Mouse (Mus musculus) thymus, adult 18-20 months (tissue): ENCODE measurements around the gene Wwc1.

Experiments
- DNase-seq, 2 experiments: peaks; one replicate each; pipeline ENCODE4 v3.0.0; 2022; ENCODE audit warnings: mixed read lengths in 2 of 2

Wwc1 gene

GRCm38 (mm10) chr11:35972270-35972931, 7.9 kb downstream of the Wwc1 start:
- no peak for DNase-seq

GRCm38 (mm10) chr11:35970806-35971705, 9.3 kb downstream of the Wwc1 start:
- no peak for DNase-seq

- DNase-seq = no peak
Measured at GRCm38 (mm10) chr11:35968291-35968690, 12.0 kb downstream of the Wwc1 start.

- no peak for DNase-seq
Measured at GRCm38 (mm10) chr11:35963981-35964549, 16.3 kb downstream of the Wwc1 start.

- no peak for DNase-seq
Measured at GRCm38 (mm10) chr11:35963554-35963953, 16.8 kb downstream of the Wwc1 start.

- no peak for DNase-seq
Measured at GRCm38 (mm10) chr11:35962431-35962830, 17.9 kb downstream of the Wwc1 start.

GRCm38 (mm10) chr11:35959270-35959669, 21.1 kb downstream of the Wwc1 start:
- DNase-seq = no peak

- DNase-seq = no peak
Measured at GRCm38 (mm10) chr11:35955572-35955971, 24.8 kb downstream of the Wwc1 start.

- DNase-seq = no peak
Measured at GRCm38 (mm10) chr11:35953179-35953578, 27.1 kb downstream of the Wwc1 start.

- DNase-seq = no peak
Measured at GRCm38 (mm10) chr11:35951727-35952065, 28.6 kb downstream of the Wwc1 start.

GRCm38 (mm10) chr11:35951058-35951726, 29.1 kb downstream of the Wwc1 start:
- no peak for DNase-seq

- no peak for DNase-seq
Measured at GRCm38 (mm10) chr11:35950466-35950865, 29.9 kb downstream of the Wwc1 start.

- DNase-seq = no peak
Measured at GRCm38 (mm10) chr11:35950011-35950410, 30.3 kb downstream of the Wwc1 start.

GRCm38 (mm10) chr11:35948457-35948881, 31.9 kb downstream of the Wwc1 start:
- no peak for DNase-seq

- DNase-seq = no peak
Measured at GRCm38 (mm10) chr11:35947944-35948343, 32.4 kb downstream of the Wwc1 start.

- DNase-seq = no peak
Measured at GRCm38 (mm10) chr11:35945187-35945586, 35.1 kb downstream of the Wwc1 start.

GRCm38 (mm10) chr11:35941641-35942040, 38.7 kb downstream of the Wwc1 start:
- DNase-seq = no peak

- DNase-seq = no peak
Measured at GRCm38 (mm10) chr11:35941064-35941463, 39.3 kb downstream of the Wwc1 start.

- no peak for DNase-seq
Measured at GRCm38 (mm10) chr11:35938790-35939385, 41.4 kb downstream of the Wwc1 start.

- no peak for DNase-seq
Measured at GRCm38 (mm10) chr11:35935645-35936044, 44.7 kb downstream of the Wwc1 start.

- DNase-seq = no peak
Measured at GRCm38 (mm10) chr11:35935133-35935532, 45.2 kb downstream of the Wwc1 start.

- no peak for DNase-seq
Measured at GRCm38 (mm10) chr11:35933402-35934085, 46.8 kb downstream of the Wwc1 start.
